Mouse (Mus musculus): Measurements from ENCODE around the gene 1700001P01Rik. TPM values are rescaled to one million over a fixed set of nuclear protein-coding genes. Genes with fewer than 3 reads are reported as not detected.
"Not testable (repeated sequence)": the region's sequence is repeated elsewhere in the genome, so short reads cannot be mapped to it uniquely, and the experiment has no call there.

Gene 1700001P01Rik
- total and polyA plus RNA-seq, 2 experiments from 2014 or later = not detected

- 0 out of 2 replicates have a peak overlapping the region, but pooled peaks have one; percentile 95 for H3K27ac ChIP-seq (ENCODE audit: low read depth, low read length)
- H3K27me3 ChIP-seq (ENCODE audit: insufficient read depth, low read length) = no peaks in the 10 kb centered on the region
- H3K4me1 ChIP-seq (ENCODE audit: insufficient read depth, low read length) = peaks cover 10% of the 10 kb centered on the region
- peak overlapping the region; percentile 71 for H3K4me2 ChIP-seq (ENCODE audit: low read depth, low read length, poor library complexity, severe bottlenecking)
- H3K36me3 ChIP-seq (ENCODE audit: insufficient read depth, low read length) = no peaks in the 10 kb centered on the region
- WGBS = 56% methylated on average over 15 of the region's 15 CpGs
- peak overlapping the region; percentile 89; the same call in 1 of the 2 replicates for H3K4me3 ChIP-seq (ENCODE audit: low read depth, low read length)
- no peaks in the 10 kb centered on the region for H3K9me3 ChIP-seq (ENCODE audit: low read length)
- no peak overlapping the region for H3K9ac ChIP-seq (replicated peaks; ENCODE audit: low read length, poor library complexity, severe bottlenecking)
- DNase-seq (ENCODE audit: low spot score) = no peak
- no peak for ATAC-seq (ENCODE audit: low FRiP score)
- TF ChIP-seq CTCF (IDR thresholded peaks at IDR 0.05) = no peak
Measured at GRCm38 (mm10) chr11:97797369-97798082, 21.8 kb upstream of the 1700001P01Rik start.

- Histone ChIP-seq H3K4me2 (ENCODE audit: low read depth, low read length, poor library complexity, severe bottlenecking) (no peak overlapping the region), H3K9me3 (ENCODE audit: low read length) (no peaks in the 10 kb centered on the region), H3K4me1 (ENCODE audit: insufficient read depth, low read length) (peaks cover 4% of the 10 kb centered on the region; the same call in 1 of the 2 replicates), H3K9ac (replicated peaks; ENCODE audit: low read length, poor library complexity, severe bottlenecking) (no peak overlapping the region), H3K27me3 (ENCODE audit: insufficient read depth, low read length) (no peaks in the 10 kb centered on the region), H3K4me3 (ENCODE audit: low read depth, low read length) (no peak overlapping the region), H3K27ac (ENCODE audit: low read depth, low read length) (no peak overlapping the region), H3K36me3 (ENCODE audit: insufficient read depth, low read length) (no peaks in the 10 kb centered on the region)
- no peak for ATAC-seq (ENCODE audit: low FRiP score)
- WGBS = 4% methylated on average over 6 of the region's 6 CpGs
- DNase-seq (ENCODE audit: low spot score) = peak; percentile 80
- peak; percentile 61 for TF ChIP-seq CTCF (IDR thresholded peaks at IDR 0.05)
Measured at GRCm38 (mm10) chr11:97796910-97797309, 21.2 kb upstream of the 1700001P01Rik start.

GRCm38 (mm10) chr11:97793165-97793564 is 17.4 kb upstream of the 1700001P01Rik start:
- no peak overlapping the region for H3K9ac ChIP-seq (replicated peaks; ENCODE audit: low read length, poor library complexity, severe bottlenecking)
- ATAC-seq (ENCODE audit: low FRiP score) = no peak
- no peak overlapping the region for H3K4me3 ChIP-seq (ENCODE audit: low read depth, low read length)
- H3K36me3 ChIP-seq (ENCODE audit: insufficient read depth, low read length) = no peaks in the 10 kb centered on the region
- DNase-seq (ENCODE audit: low spot score) = peak; percentile 74
- no peak overlapping the region for H3K4me2 ChIP-seq (ENCODE audit: low read depth, low read length, poor library complexity, severe bottlenecking)
- TF ChIP-seq CTCF (IDR thresholded peaks at IDR 0.05) = peak; percentile 73
- no peaks in the 10 kb centered on the region for H3K4me1 ChIP-seq (ENCODE audit: insufficient read depth, low read length)
- H3K27ac ChIP-seq (ENCODE audit: low read depth, low read length) = no peak overlapping the region
- no peaks in the 10 kb centered on the region for H3K9me3 ChIP-seq (ENCODE audit: low read length)
- 15% methylated on average over 2 of the region's 2 CpGs for WGBS
- no peaks in the 10 kb centered on the region for H3K27me3 ChIP-seq (ENCODE audit: insufficient read depth, low read length)

- not testable (repeated sequence) for ATAC-seq (ENCODE audit: low FRiP score); H3K4me3 ChIP-seq (ENCODE audit: low read depth, low read length); H3K4me1 ChIP-seq (ENCODE audit: insufficient read depth, low read length); DNase-seq (ENCODE audit: low spot score); H3K4me2 ChIP-seq (ENCODE audit: low read depth, low read length, poor library complexity, severe bottlenecking); H3K9ac ChIP-seq (replicated peaks; ENCODE audit: low read length, poor library complexity, severe bottlenecking); H3K27me3 ChIP-seq (ENCODE audit: insufficient read depth, low read length); H3K9me3 ChIP-seq (ENCODE audit: low read length); H3K27ac ChIP-seq (ENCODE audit: low read depth, low read length); H3K36me3 ChIP-seq (ENCODE audit: insufficient read depth, low read length)
- 78% methylated on average over 2 of the region's 2 CpGs for WGBS
Measured at GRCm38 (mm10) chr11:97790778-97791438, 15.2 kb upstream of the 1700001P01Rik start.

- no peaks in the 10 kb centered on the region for H3K9me3 ChIP-seq (ENCODE audit: low read length)
- H3K4me2 ChIP-seq (ENCODE audit: low read depth, low read length, poor library complexity, severe bottlenecking) = no peak overlapping the region
- no peak for DNase-seq (ENCODE audit: low spot score)
- H3K4me3 ChIP-seq (ENCODE audit: low read depth, low read length) = no peak overlapping the region
- H3K36me3 ChIP-seq (ENCODE audit: insufficient read depth, low read length) = no peaks in the 10 kb centered on the region
- no peaks in the 10 kb centered on the region for H3K27me3 ChIP-seq (ENCODE audit: insufficient read depth, low read length)
- TF ChIP-seq CTCF (IDR thresholded peaks at IDR 0.05) = no peak
- H3K27ac ChIP-seq (ENCODE audit: low read depth, low read length) = no peak overlapping the region
- ATAC-seq (ENCODE audit: low FRiP score) = no peak
- 82% methylated on average over 5 of the region's 5 CpGs for WGBS
- no peaks in the 10 kb centered on the region for H3K4me1 ChIP-seq (ENCODE audit: insufficient read depth, low read length)
- no peak overlapping the region for H3K9ac ChIP-seq (replicated peaks; ENCODE audit: low read length, poor library complexity, severe bottlenecking)
Measured at GRCm38 (mm10) chr11:97789727-97790126, 14.0 kb upstream of the 1700001P01Rik start.

- H3K27me3 ChIP-seq (ENCODE audit: insufficient read depth, low read length) = no peaks in the 10 kb centered on the region
- DNase-seq (ENCODE audit: low spot score) (no peak), ATAC-seq (ENCODE audit: low FRiP score) (no peak)
- no peaks in the 10 kb centered on the region for H3K36me3 ChIP-seq (ENCODE audit: insufficient read depth, low read length)
- no peak overlapping the region for H3K4me3 ChIP-seq (ENCODE audit: low read depth, low read length)
- 77% methylated on average over 3 of the region's 3 CpGs for WGBS
- no peak overlapping the region for H3K9ac ChIP-seq (replicated peaks; ENCODE audit: low read length, poor library complexity, severe bottlenecking)
- H3K4me2 ChIP-seq (ENCODE audit: low read depth, low read length, poor library complexity, severe bottlenecking) = no peak overlapping the region
- no peaks in the 10 kb centered on the region for H3K4me1 ChIP-seq (ENCODE audit: insufficient read depth, low read length)
- no peaks in the 10 kb centered on the region for H3K9me3 ChIP-seq (ENCODE audit: low read length)
- no peak overlapping the region for H3K27ac ChIP-seq (ENCODE audit: low read depth, low read length)
- no peak for TF ChIP-seq CTCF (IDR thresholded peaks at IDR 0.05)
Measured at GRCm38 (mm10) chr11:97787961-97788360, 12.2 kb upstream of the 1700001P01Rik start.
